Mouse (Mus musculus) liver, embryonic 14.5 days (tissue): Measurements from ENCODE around the gene Sorcs2.
"Not testable (repeated sequence)": the region's sequence is repeated elsewhere in the genome, so short reads cannot be mapped to it uniquely, and the experiment has no call there.

Experiments
- CTCF ChIP-seq: IDR thresholded peaks from 2 replicates; pipeline ENCODE4 v1.5.1; 2016; ENCODE audit warnings: antibody characterized with exemption, low read depth, control low read depth
- EP300 ChIP-seq: IDR thresholded peaks from 2 replicates; pipeline ENCODE4 v1.6.1; 2016; ENCODE audit warnings: antibody characterized with exemption, low read depth

DNA sequence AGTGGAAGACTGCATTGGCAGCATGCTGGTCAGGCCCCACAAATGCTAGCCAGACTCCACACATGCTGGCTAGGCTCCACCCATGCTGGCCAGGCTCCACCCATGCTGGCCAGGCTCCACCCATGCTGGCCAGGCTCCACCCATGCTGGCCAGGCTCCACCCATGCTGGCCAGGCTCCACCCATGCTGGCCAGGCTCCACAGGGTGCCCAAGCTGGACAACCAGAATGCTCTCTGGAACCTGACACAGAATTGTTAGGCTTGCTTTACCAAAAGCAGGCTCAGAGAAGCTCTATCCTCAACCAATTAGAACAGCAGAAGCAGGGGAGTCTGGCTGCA lies 7.4 kb downstream of the Sorcs2 start:
- TF ChIP-seq CTCF, EP300: not testable (repeated sequence)
